Mouse (Mus musculus): ENCODE measurements around the gene Phtf2. TPM values are rescaled to one million over a fixed set of nuclear protein-coding genes. Genes with fewer than 3 reads are reported as not detected.

The Phtf2 gene
- polyA plus RNA-seq, 1 experiment from 2014 or later: 5.7 TPM

DNA sequence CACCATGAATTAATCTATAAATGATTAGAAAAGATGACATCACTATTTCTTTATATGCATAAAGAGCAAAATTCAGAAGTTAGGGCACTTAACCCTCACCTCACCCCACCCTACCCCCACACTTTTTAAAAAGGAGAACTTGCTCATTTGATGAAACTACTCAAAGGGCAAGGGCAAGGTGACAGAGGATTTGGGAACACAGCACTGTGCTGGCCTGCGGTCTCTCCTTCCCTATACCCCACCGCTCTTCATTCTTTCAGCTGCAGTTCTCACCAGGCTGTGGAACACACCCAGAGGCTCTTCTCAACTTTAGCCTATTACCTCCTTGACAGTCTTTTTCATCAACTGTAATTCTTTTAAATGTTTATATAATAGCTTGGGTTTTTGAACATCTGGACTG lies 34.9 kb downstream of the Phtf2 start:
- Histone ChIP-seq H3K36me3 (ENCODE audit: control insufficient read depth, insufficient read depth) (no peaks in the 10 kb centered on the region), H3K4me2 (ENCODE audit: low read depth, low read length) (no peak overlapping the region), H3K27ac (ENCODE audit: low read length) (no peak overlapping the region), H3K9ac (ENCODE audit: low read depth, low read length) (no peak overlapping the region), H3K9me3 (replicated peaks; ENCODE audit: control insufficient read depth, low read length) (no peaks in the 10 kb centered on the region), H3K4me1 (ENCODE audit: control insufficient read depth, low read depth, low read length) (no peaks in the 10 kb centered on the region), H3K27me3 (ENCODE audit: control insufficient read depth, insufficient read depth, low read depth, low read length) (no peaks in the 10 kb centered on the region), H3K4me3 (ENCODE audit: low read depth, low read length) (no peak overlapping the region)
- ATAC-seq (ENCODE audit: low read depth): no peak
- WGBS (ENCODE audit: insufficient replicate concordance): 85% methylated on average over 2 of the region's 2 CpGs

DNA sequence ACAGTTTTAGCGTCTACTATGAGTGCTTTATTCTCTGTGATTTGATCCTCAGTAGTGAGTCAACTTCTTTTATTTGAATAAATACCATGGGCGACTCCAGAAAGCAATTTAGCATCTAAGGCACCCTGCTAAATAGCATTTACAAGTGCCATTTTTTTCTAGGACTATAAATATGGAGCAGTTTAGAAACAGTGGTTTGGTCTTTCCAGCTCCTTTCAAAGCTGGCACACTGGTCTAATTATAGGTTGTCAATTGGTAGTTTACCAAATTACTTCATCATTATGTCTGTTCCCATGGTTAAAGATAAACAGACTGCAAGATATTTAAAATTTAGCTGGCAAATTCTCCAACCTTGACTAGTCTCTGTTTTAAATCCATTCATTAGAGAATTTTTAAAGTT lies 38.1 kb downstream of the Phtf2 start:
- no peak overlapping the region for H3K4me2 ChIP-seq (ENCODE audit: low read depth, low read length)
- no peaks in the 10 kb centered on the region for H3K36me3 ChIP-seq (ENCODE audit: control insufficient read depth, insufficient read depth)
- no peak overlapping the region for H3K9ac ChIP-seq (ENCODE audit: low read depth, low read length)
- no peaks in the 10 kb centered on the region for H3K27me3 ChIP-seq (ENCODE audit: control insufficient read depth, insufficient read depth, low read depth, low read length)
- H3K9me3 ChIP-seq (replicated peaks; ENCODE audit: control insufficient read depth, low read length): no peaks in the 10 kb centered on the region
- 77% methylated on average over 2 of the region's 2 CpGs for WGBS (ENCODE audit: insufficient replicate concordance)
- ATAC-seq (ENCODE audit: low read depth): no peak
- no peak overlapping the region for H3K4me3 ChIP-seq (ENCODE audit: low read depth, low read length)
- H3K27ac ChIP-seq (ENCODE audit: low read length): no peak overlapping the region
- no peaks in the 10 kb centered on the region for H3K4me1 ChIP-seq (ENCODE audit: control insufficient read depth, low read depth, low read length)

DNA sequence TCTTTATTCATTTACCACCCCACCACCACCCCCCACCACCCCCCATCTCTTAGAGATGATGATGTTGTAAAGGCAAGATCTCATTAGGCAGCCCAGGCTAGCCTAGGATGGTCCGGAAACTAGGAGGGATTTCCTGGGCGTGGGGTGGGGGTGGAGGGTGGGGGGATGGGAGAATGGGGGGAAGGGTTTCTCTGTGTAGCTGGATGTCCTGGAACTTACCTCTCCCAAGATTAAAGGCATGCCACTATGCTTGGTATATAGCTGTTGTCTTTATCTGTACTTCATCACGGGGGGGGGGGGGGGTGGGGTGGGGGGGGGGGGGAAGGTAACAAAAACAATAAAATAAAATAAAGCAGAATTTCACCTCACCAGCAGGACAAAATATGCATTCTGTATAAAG lies 38.5 kb downstream of the Phtf2 start:
- Histone ChIP-seq H3K4me1 (ENCODE audit: control insufficient read depth, low read depth, low read length) (no peaks in the 10 kb centered on the region), H3K36me3 (ENCODE audit: control insufficient read depth, insufficient read depth) (no peaks in the 10 kb centered on the region), H3K9ac (ENCODE audit: low read depth, low read length) (no peak overlapping the region), H3K9me3 (replicated peaks; ENCODE audit: control insufficient read depth, low read length) (no peaks in the 10 kb centered on the region), H3K27me3 (ENCODE audit: control insufficient read depth, insufficient read depth, low read depth, low read length) (no peaks in the 10 kb centered on the region), H3K27ac (ENCODE audit: low read length) (no peak overlapping the region), H3K4me3 (ENCODE audit: low read depth, low read length) (no peak overlapping the region), H3K4me2 (ENCODE audit: low read depth, low read length) (no peak overlapping the region)
- WGBS (ENCODE audit: insufficient replicate concordance): 64% methylated on average over 2 of the region's 3 CpGs
- ATAC-seq (ENCODE audit: low read depth): no peak

DNA sequence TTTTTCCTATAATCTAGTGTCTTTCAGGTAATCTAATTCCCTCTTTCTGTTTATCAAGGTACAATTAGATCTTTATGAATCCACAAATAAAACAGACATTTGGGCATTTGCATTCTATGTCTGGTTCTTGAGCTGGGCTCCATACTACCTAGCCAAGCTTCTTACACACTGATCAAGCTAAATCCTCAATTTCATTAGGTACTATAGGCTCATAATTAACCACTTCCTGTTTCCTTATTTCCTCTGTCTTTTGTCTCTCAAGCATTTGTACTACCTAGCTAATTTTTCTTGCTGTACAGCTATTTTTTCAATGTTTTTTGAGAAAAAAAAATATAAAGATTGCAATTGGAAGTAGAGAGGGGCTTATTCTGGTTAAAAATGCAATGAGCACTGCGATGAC lies 44.8 kb downstream of the Phtf2 start:
- 78% methylated on average over 1 of the region's 1 CpGs for WGBS (ENCODE audit: insufficient replicate concordance)
- no peak for ATAC-seq (ENCODE audit: low read depth)
- H3K9ac ChIP-seq (ENCODE audit: low read depth, low read length): no peak overlapping the region

DNA sequence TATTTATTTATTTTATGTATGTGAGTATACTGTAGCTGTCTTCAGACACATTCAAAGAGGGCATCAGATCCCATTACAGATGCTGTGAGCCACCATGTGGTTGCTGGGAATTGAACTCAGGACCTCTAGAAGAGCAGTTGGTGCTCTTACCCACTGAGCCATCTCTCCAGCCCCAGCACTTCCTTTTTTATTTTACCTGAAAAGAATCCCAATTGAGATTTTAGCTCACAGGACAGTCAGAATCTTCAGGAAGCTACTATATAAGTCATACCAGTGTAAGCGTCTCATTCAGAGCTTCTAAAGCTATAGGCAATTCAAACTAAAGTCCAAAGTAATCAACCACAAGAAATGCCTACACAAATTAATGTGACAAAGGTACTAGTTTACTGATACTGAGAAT lies 47.5 kb downstream of the Phtf2 start:
- ATAC-seq (ENCODE audit: low read depth): no peak
- Histone ChIP-seq H3K27ac (ENCODE audit: low read length) (no peak overlapping the region), H3K4me3 (ENCODE audit: low read depth, low read length) (no peak overlapping the region), H3K9ac (ENCODE audit: low read depth, low read length) (no peak overlapping the region), H3K4me1 (ENCODE audit: control insufficient read depth, low read depth, low read length) (peaks cover 2% of the 10 kb centered on the region), H3K36me3 (ENCODE audit: control insufficient read depth, insufficient read depth) (no peaks in the 10 kb centered on the region), H3K27me3 (ENCODE audit: control insufficient read depth, insufficient read depth, low read depth, low read length) (no peaks in the 10 kb centered on the region), H3K4me2 (ENCODE audit: low read depth, low read length) (no peak overlapping the region), H3K9me3 (replicated peaks; ENCODE audit: control insufficient read depth, low read length) (no peaks in the 10 kb centered on the region)
- WGBS (ENCODE audit: insufficient replicate concordance): 79% methylated on average over 1 of the region's 1 CpGs

More for the DNA sequence above, 44.8 kb downstream of the Phtf2 start:
- no peak overlapping the region for H3K27ac ChIP-seq (ENCODE audit: low read length)
- no peaks in the 10 kb centered on the region for H3K27me3 ChIP-seq (ENCODE audit: control insufficient read depth, insufficient read depth, low read depth, low read length)
- H3K4me2 ChIP-seq (ENCODE audit: low read depth, low read length): no peak overlapping the region
- no peak overlapping the region for H3K4me3 ChIP-seq (ENCODE audit: low read depth, low read length)
- no peaks in the 10 kb centered on the region for H3K36me3 ChIP-seq (ENCODE audit: control insufficient read depth, insufficient read depth)
- no peaks in the 10 kb centered on the region for H3K4me1 ChIP-seq (ENCODE audit: control insufficient read depth, low read depth, low read length)
- no peaks in the 10 kb centered on the region for H3K9me3 ChIP-seq (replicated peaks; ENCODE audit: control insufficient read depth, low read length)

DNA sequence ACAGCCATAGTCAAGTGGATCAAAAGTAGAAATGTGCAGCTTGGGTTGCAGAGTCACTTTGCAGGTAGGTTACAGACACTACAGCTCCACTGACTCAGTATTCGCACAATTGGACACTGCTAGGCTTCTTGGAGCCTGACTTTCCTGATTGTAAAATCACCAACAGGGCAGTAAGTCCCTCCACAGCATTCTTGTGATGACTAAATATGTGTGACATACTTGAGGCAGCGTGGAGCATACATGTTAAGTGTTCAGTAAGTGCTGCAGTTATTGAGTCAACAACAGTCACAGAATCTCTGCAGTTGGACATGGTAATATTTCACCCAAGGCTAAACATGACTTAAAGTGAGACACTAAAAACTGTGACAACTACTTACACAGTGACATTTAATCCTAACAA lies 50.5 kb downstream of the Phtf2 start:
- H3K4me1 ChIP-seq (ENCODE audit: control insufficient read depth, low read depth, low read length): peaks cover 2% of the 10 kb centered on the region
- H3K4me3 ChIP-seq (ENCODE audit: low read depth, low read length): no peak overlapping the region
- no peak overlapping the region for H3K9ac ChIP-seq (ENCODE audit: low read depth, low read length)
- H3K27me3 ChIP-seq (ENCODE audit: control insufficient read depth, insufficient read depth, low read depth, low read length): no peaks in the 10 kb centered on the region
- H3K4me2 ChIP-seq (ENCODE audit: low read depth, low read length): no peak overlapping the region
- 78% methylated on average over 2 of the region's 2 CpGs for WGBS (ENCODE audit: insufficient replicate concordance)
- no peaks in the 10 kb centered on the region for H3K36me3 ChIP-seq (ENCODE audit: control insufficient read depth, insufficient read depth)
- no peak overlapping the region for H3K27ac ChIP-seq (ENCODE audit: low read length)
- H3K9me3 ChIP-seq (replicated peaks; ENCODE audit: control insufficient read depth, low read length): no peaks in the 10 kb centered on the region
- ATAC-seq (ENCODE audit: low read depth): no peak

DNA sequence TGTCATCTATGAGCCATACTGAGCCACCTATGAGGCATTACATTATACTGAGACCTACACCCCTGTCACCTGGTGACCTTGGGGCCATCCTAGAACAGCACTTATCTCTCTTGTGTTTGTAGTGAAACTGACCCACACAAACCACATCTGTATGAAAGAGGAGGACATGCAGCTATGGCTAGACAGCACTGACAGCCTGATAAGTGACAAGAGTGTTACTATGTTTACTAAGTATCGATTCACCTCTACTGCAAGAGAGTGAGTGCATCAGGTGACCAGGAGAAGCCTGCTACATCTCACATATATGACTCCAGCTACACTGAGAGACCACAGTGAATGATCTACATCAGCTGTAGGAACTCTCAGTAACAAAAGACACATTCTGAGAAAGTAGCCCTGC lies 51.2 kb downstream of the Phtf2 start:
- WGBS (ENCODE audit: insufficient replicate concordance): 59% methylated on average over 1 of the region's 1 CpGs
- Histone ChIP-seq H3K4me2 (ENCODE audit: low read depth, low read length) (no peak overlapping the region), H3K9me3 (replicated peaks; ENCODE audit: control insufficient read depth, low read length) (no peaks in the 10 kb centered on the region), H3K27me3 (ENCODE audit: control insufficient read depth, insufficient read depth, low read depth, low read length) (no peaks in the 10 kb centered on the region), H3K4me3 (ENCODE audit: low read depth, low read length) (no peak overlapping the region), H3K4me1 (ENCODE audit: control insufficient read depth, low read depth, low read length) (peaks cover 2% of the 10 kb centered on the region), H3K9ac (ENCODE audit: low read depth, low read length) (no peak overlapping the region), H3K36me3 (ENCODE audit: control insufficient read depth, insufficient read depth) (no peaks in the 10 kb centered on the region), H3K27ac (ENCODE audit: low read length) (no peak overlapping the region)
- peak; percentile 85 for ATAC-seq (ENCODE audit: low read depth)

DNA sequence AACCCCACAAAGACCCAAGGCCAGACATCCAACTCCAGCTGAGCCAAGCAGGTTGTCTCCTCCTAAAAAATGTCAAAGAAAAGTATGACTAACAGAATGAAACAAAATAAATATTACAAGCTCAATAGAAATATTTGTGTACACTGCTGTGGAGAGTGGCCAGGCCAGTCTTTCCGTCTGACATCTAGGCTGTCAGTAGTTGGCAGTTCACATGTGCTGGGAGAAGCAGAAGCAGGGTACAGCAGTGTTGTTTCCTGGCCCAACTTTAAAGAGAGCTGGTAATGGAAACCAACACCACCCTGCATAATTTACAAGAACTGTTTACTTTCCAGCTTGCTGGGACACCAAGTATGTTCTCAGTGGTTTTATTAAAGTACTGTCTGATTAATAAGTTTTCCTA lies 60.3 kb downstream of the Phtf2 start:
- WGBS (ENCODE audit: insufficient replicate concordance): 71% methylated on average over 1 of the region's 1 CpGs
- Histone ChIP-seq H3K9ac (ENCODE audit: low read depth, low read length) (no peak overlapping the region), H3K4me3 (ENCODE audit: low read depth, low read length) (no peak overlapping the region), H3K4me2 (ENCODE audit: low read depth, low read length) (no peak overlapping the region), H3K27me3 (ENCODE audit: control insufficient read depth, insufficient read depth, low read depth, low read length) (no peaks in the 10 kb centered on the region), H3K36me3 (ENCODE audit: control insufficient read depth, insufficient read depth) (no peaks in the 10 kb centered on the region), H3K27ac (ENCODE audit: low read length) (no peak overlapping the region), H3K9me3 (replicated peaks; ENCODE audit: control insufficient read depth, low read length) (no peaks in the 10 kb centered on the region), H3K4me1 (ENCODE audit: control insufficient read depth, low read depth, low read length) (no peaks in the 10 kb centered on the region)
- ATAC-seq (ENCODE audit: low read depth): no peak

DNA sequence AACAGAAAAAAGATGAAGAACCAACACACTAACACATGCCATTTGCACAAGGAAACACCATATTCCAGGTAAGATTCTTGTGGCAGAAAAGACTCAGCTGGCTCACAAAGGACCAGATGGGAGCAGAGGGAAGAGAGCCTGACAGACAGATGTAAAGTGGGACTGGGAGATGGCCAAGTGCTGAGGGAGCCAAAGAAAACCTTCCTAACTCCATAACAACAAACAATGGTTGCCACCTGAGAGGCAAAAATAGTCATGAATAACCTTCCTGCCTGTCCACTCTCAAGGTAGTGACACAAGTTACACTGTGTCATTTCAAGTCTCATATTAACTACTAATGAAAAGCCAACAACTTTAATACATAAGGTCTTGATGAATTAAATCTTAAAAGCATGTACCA lies 60.8 kb downstream of the Phtf2 start:
- no peak for ATAC-seq (ENCODE audit: low read depth)
- no peaks in the 10 kb centered on the region for H3K27me3 ChIP-seq (ENCODE audit: control insufficient read depth, insufficient read depth, low read depth, low read length)
- no peaks in the 10 kb centered on the region for H3K36me3 ChIP-seq (ENCODE audit: control insufficient read depth, insufficient read depth)
- no peak overlapping the region for H3K4me3 ChIP-seq (ENCODE audit: low read depth, low read length)
- H3K9ac ChIP-seq (ENCODE audit: low read depth, low read length): no peak overlapping the region
- no peaks in the 10 kb centered on the region for H3K4me1 ChIP-seq (ENCODE audit: control insufficient read depth, low read depth, low read length)
- no peaks in the 10 kb centered on the region for H3K9me3 ChIP-seq (replicated peaks; ENCODE audit: control insufficient read depth, low read length)
- no peak overlapping the region for H3K4me2 ChIP-seq (ENCODE audit: low read depth, low read length)
- H3K27ac ChIP-seq (ENCODE audit: low read length): no peak overlapping the region

DNA sequence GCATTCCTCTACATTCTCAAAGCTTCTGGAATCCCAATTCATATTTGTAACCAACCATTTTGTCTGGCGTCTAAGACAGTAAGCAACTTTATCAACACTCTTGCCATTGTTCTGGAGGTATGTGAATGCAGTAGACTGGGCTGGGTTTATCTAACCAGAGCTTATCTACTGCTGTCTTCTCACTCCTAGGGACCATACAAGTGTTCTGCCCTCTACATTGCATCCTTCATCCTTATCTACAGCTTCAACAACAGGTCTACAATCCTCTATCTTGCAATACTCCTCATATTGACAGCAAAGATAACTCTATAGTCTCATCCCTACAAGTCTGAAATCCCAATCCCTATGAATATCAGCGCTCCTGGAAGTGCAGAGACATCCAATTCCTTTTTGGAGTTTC lies 66.8 kb downstream of the Phtf2 start:
- H3K4me2 ChIP-seq (ENCODE audit: low read depth, low read length): no peak overlapping the region
- H3K36me3 ChIP-seq (ENCODE audit: control insufficient read depth, insufficient read depth): no peaks in the 10 kb centered on the region
- H3K4me1 ChIP-seq (ENCODE audit: control insufficient read depth, low read depth, low read length): peaks cover 5% of the 10 kb centered on the region
- H3K9ac ChIP-seq (ENCODE audit: low read depth, low read length): no peak overlapping the region
- H3K27me3 ChIP-seq (ENCODE audit: control insufficient read depth, insufficient read depth, low read depth, low read length): no peaks in the 10 kb centered on the region
- ATAC-seq (ENCODE audit: low read depth): peak; percentile 78
- no peak overlapping the region for H3K4me3 ChIP-seq (ENCODE audit: low read depth, low read length)
- H3K27ac ChIP-seq (ENCODE audit: low read length): no peak overlapping the region
- 48% methylated on average over 2 of the region's 2 CpGs for WGBS (ENCODE audit: insufficient replicate concordance)
- no peaks in the 10 kb centered on the region for H3K9me3 ChIP-seq (replicated peaks; ENCODE audit: control insufficient read depth, low read length)
